23 mouse cellular contexts compared by ENCODE assay signal in genomic region chr9:42612482-42612991, GRCm38 (mm10).
A peak's percentile ranks its signal among the peaks of the same experiment; 100 is the strongest.
DNase-seq lines count a peak whose midpoint lies in the region; ATAC-seq and TF ChIP-seq lines count a peak whose summit lies in the region.
"Had no signal": no experiment of that assay in that cellular context is flagged by ENCODE, and none has a peak within 500 bp of the region (broad histone marks: within the 10 kb centered on the region; RNA-seq: fewer than 3 reads in every experiment).

No protein-coding gene starts in this region.

- no peak for TF ChIP-seq CTCF in hindbrain, postnatal 0 days (IDR thresholded peaks at IDR 0.05; ENCODE audit: low read depth)
- no peak for TF ChIP-seq CTCF in brain, embryonic 14.5 days (IDR thresholded peaks at IDR 0.05; ENCODE audit: borderline replicate concordance, extremely low read depth, insufficient read depth, insufficient read length)
- TF ChIP-seq CTCF in midbrain, postnatal 0 days (IDR thresholded peaks at IDR 0.05), result no peak

- no peak for TF ChIP-seq POLR2A in brain, embryonic 14.5 days (IDR thresholded peaks at IDR 0.05; ENCODE audit: borderline replicate concordance, extremely low read depth, insufficient read depth, insufficient read length, poor library complexity, severe bottlenecking)

- H3K27me3 ChIP-seq in hindbrain, postnatal 0 days (ENCODE audit: insufficient read depth, low read length), result no peaks in the 10 kb centered on the region
- H3K27me3 ChIP-seq in hindbrain, embryonic 14.5 days (ENCODE audit: control insufficient read depth, insufficient read depth, low read length), result no peaks in the 10 kb centered on the region
- H3K27me3 ChIP-seq in midbrain, postnatal 0 days (ENCODE audit: insufficient read depth, low read length), result 0 out of 2 replicates have a peak, but pooled peaks cover 5% of the 10 kb centered on the region
- H3K27me3 ChIP-seq: embryonic facial prominence, embryonic 12.5 days; limb, embryonic 13.5 days; liver, embryonic 12.5 days; lung, embryonic 15.5 days had no signal

- whole genome bisulfite sequencing in hindbrain, postnatal 0 days, result 43% methylated on average over 14 of the region's 14 CpGs
- WGBS in hindbrain, embryonic 14.5 days, result 70% methylated on average over 14 of the region's 14 CpGs
- 43% methylated on average over 14 of the region's 14 CpGs for WGBS in midbrain, postnatal 0 days

- H3K9me3 ChIP-seq in hindbrain, postnatal 0 days (ENCODE audit: low read length), result no peaks in the 10 kb centered on the region
- no peaks in the 10 kb centered on the region for H3K9me3 ChIP-seq in hindbrain, embryonic 14.5 days (ENCODE audit: control insufficient read depth, low read length)
- H3K9me3 ChIP-seq in midbrain, postnatal 0 days (ENCODE audit: low read length), result no peaks in the 10 kb centered on the region
- H3K9me3 ChIP-seq: embryonic facial prominence, embryonic 12.5 days; limb, embryonic 13.5 days; liver, embryonic 12.5 days; lung, embryonic 15.5 days had no signal

- peaks cover 8% of the 10 kb centered on the region; the same call in 1 of the 2 replicates for H3K4me1 ChIP-seq in hindbrain, postnatal 0 days (ENCODE audit: insufficient read depth, low read length)
- peaks cover 11% of the 10 kb centered on the region for H3K4me1 ChIP-seq in hindbrain, embryonic 14.5 days (replicated peaks; ENCODE audit: control insufficient read depth, insufficient read depth, low read length)
- 0 out of 2 replicates have a peak, but pooled peaks cover 6% of the 10 kb centered on the region for H3K4me1 ChIP-seq in midbrain, postnatal 0 days (ENCODE audit: insufficient read depth, low read length)
- H3K4me1 ChIP-seq: liver, embryonic 12.5 days had no signal

- no peak overlapping the region for H3K4me2 ChIP-seq in hindbrain, postnatal 0 days (ENCODE audit: low read depth, low read length)
- no peak overlapping the region for H3K4me2 ChIP-seq in hindbrain, embryonic 14.5 days (replicated peaks)
- H3K4me2 ChIP-seq in midbrain, postnatal 0 days (ENCODE audit: low read depth, low read length, poor library complexity, severe bottlenecking), result 0 out of 2 replicates have a peak overlapping the region, but pooled peaks have one; percentile 9
- H3K4me2 ChIP-seq: embryonic facial prominence, embryonic 12.5 days; heart, embryonic 11.5 days; limb, embryonic 13.5 days; liver, embryonic 12.5 days; lung, embryonic 15.5 days had no signal

- H3K4me3 ChIP-seq in hindbrain, postnatal 0 days (ENCODE audit: low read length), result no peak overlapping the region
- H3K4me3 ChIP-seq in hindbrain, embryonic 14.5 days (replicated peaks; ENCODE audit: low read length), result no peak overlapping the region
- H3K4me3 ChIP-seq in midbrain, postnatal 0 days (ENCODE audit: low read depth, low read length), result no peak overlapping the region
- H3K4me3 ChIP-seq: embryonic facial prominence, embryonic 12.5 days; erythroblast, embryonic 14.5 days; limb, embryonic 13.5 days; liver, embryonic 12.5 days; lung, embryonic 15.5 days had no signal

- H3K36me3 ChIP-seq in hindbrain, postnatal 0 days (ENCODE audit: insufficient read depth, low read length), result no peaks in the 10 kb centered on the region
- H3K36me3 ChIP-seq in hindbrain, embryonic 14.5 days (replicated peaks; ENCODE audit: control insufficient read depth, insufficient read depth), result no peaks in the 10 kb centered on the region
- no peaks in the 10 kb centered on the region for H3K36me3 ChIP-seq in midbrain, postnatal 0 days (ENCODE audit: insufficient read depth, low read length)
- H3K36me3 ChIP-seq: embryonic facial prominence, embryonic 12.5 days; limb, embryonic 13.5 days; liver, embryonic 12.5 days; lung, embryonic 15.5 days had no signal

- no peak overlapping the region for H3K27ac ChIP-seq in hindbrain, postnatal 0 days
- H3K27ac ChIP-seq in hindbrain, embryonic 14.5 days, result no peak overlapping the region
- no peak overlapping the region for H3K27ac ChIP-seq in midbrain, postnatal 0 days (ENCODE audit: low read depth, low read length)
- H3K27ac ChIP-seq: embryonic facial prominence, embryonic 12.5 days; limb, embryonic 13.5 days; liver, embryonic 12.5 days; lung, embryonic 15.5 days had no signal

- peak; percentile 27 for DNase-seq in hindbrain, postnatal 0 days (ENCODE audit: low spot score)
- DNase-seq in hindbrain, embryonic 14.5 days (ENCODE audit: low spot score), result no peak
- DNase-seq in lung, postnatal 14 days, result peak; percentile 6
- no peak for DNase-seq in lung, postnatal 4 days
- DNase-seq in brain, embryonic 14.5 days (ENCODE audit: low read depth), result peak; percentile 57
- no peak for DNase-seq in midbrain, postnatal 0 days (ENCODE audit: low spot score)
- DNase-seq in kidney, postnatal 36 days, result no peak
- DNase-seq: cerebellum, adult 11 months; cerebellum, postnatal 25 days; gastrocnemius, postnatal 14 days; heart, adult 11 months; heart, postnatal 10 days; kidney, adult 18-20 months; layer of hippocampus, postnatal 36 days; thymus, adult 18-20 months; thymus, postnatal 4 days had no signal

- no peak for ATAC-seq in hindbrain, postnatal 0 days
- ATAC-seq in hindbrain, embryonic 14.5 days (ENCODE audit: low FRiP score), result no peak
- no peak for ATAC-seq in midbrain, postnatal 0 days (ENCODE audit: low FRiP score)
- ATAC-seq: forebrain, embryonic 14.5 days; liver, embryonic 12.5 days had no signal

- H3K9ac ChIP-seq in hindbrain, postnatal 0 days (replicated peaks; ENCODE audit: low read length), result no peak overlapping the region
- no peak overlapping the region for H3K9ac ChIP-seq in hindbrain, embryonic 14.5 days
- H3K9ac ChIP-seq in midbrain, postnatal 0 days (replicated peaks; ENCODE audit: low read length, poor library complexity, severe bottlenecking), result no peak overlapping the region
- H3K9ac ChIP-seq: embryonic facial prominence, embryonic 12.5 days; limb, embryonic 13.5 days; liver, embryonic 12.5 days; lung, embryonic 15.5 days had no signal

Comparison
In these comparisons a context has a peak if more than half of its experiments do, and no peak if none do; other contexts are left out.
1. DNase-seq: peak in hindbrain, postnatal 0 days (single experiment), lung, postnatal 14 days (single experiment) and brain, embryonic 14.5 days (single experiment); none in hindbrain, embryonic 14.5 days (single experiment), lung, postnatal 4 days (0 of 2), midbrain, postnatal 0 days (single experiment) and kidney, postnatal 36 days (0 of 2).